Mouse (Mus musculus): Measurements from ENCODE around the gene Ppp1r12b. TPM values are rescaled to one million over a fixed set of nuclear protein-coding genes. Genes with fewer than 3 reads are reported as not detected.

Gene Ppp1r12b
- polyA plus RNA-seq, 1 experiment from 2014 or later: 7.8 TPM

- no peak overlapping the region for H3K9ac ChIP-seq (ENCODE audit: low read length)
- H3K36me3 ChIP-seq (ENCODE audit: control insufficient read depth, insufficient read depth, low read length): no peaks in the 10 kb centered on the region
- H3K9me3 ChIP-seq (ENCODE audit: control insufficient read depth, low read length): no peaks in the 10 kb centered on the region
- ATAC-seq (ENCODE audit: insufficient read depth, low FRiP score, low TSS enrichment): no peak
- H3K27ac ChIP-seq (ENCODE audit: low read depth, low read length): no peak overlapping the region
- peaks cover 21% of the 10 kb centered on the region for H3K4me1 ChIP-seq (ENCODE audit: control insufficient read depth, insufficient read depth, low read length)
- peak overlapping the region; percentile 98 for H3K4me2 ChIP-seq (ENCODE audit: low read depth)
- peak overlapping the region; percentile 53 for H3K4me3 ChIP-seq (ENCODE audit: low read depth, low read length)
- DNase-seq (ENCODE audit: low spot score): no peak
- H3K27me3 ChIP-seq (ENCODE audit: control insufficient read depth, insufficient read depth, low read length): peaks cover 9% of the 10 kb centered on the region; the same call in 1 of the 2 replicates
- 9% methylated on average over 8 of the region's 8 CpGs for WGBS
Measured at GRCm38 (mm10) chr1:134708274-134708673, 247.5 kb downstream of the Ppp1r12b start.

- 80% methylated on average over 3 of the region's 3 CpGs for WGBS
- H3K27me3 ChIP-seq (ENCODE audit: control insufficient read depth, insufficient read depth, low read length): peaks cover 9% of the 10 kb centered on the region; the same call in 1 of the 2 replicates
Measured at GRCm38 (mm10) chr1:134707516-134707915, 248.2 kb downstream of the Ppp1r12b start.

GRCm38 (mm10) chr1:134706549-134706948 lies 249.2 kb downstream of the Ppp1r12b start:
- 52% methylated on average over 2 of the region's 2 CpGs for WGBS
- H3K27me3 ChIP-seq (ENCODE audit: control insufficient read depth, insufficient read depth, low read length): peaks cover 9% of the 10 kb centered on the region; the same call in 1 of the 2 replicates
- no peak for ATAC-seq (ENCODE audit: insufficient read depth, low FRiP score, low TSS enrichment)

More at GRCm38 (mm10) chr1:134707516-134707915, 248.2 kb downstream of the Ppp1r12b start:
- no peak overlapping the region for H3K4me3 ChIP-seq (ENCODE audit: low read depth, low read length)
- ATAC-seq (ENCODE audit: insufficient read depth, low FRiP score, low TSS enrichment) (no peak), DNase-seq (ENCODE audit: low spot score) (no peak)
- H3K9ac ChIP-seq (ENCODE audit: low read length): no peak overlapping the region
- no peaks in the 10 kb centered on the region for H3K36me3 ChIP-seq (ENCODE audit: control insufficient read depth, insufficient read depth, low read length)
- H3K27ac ChIP-seq (ENCODE audit: low read depth, low read length): no peak overlapping the region
- H3K9me3 ChIP-seq (ENCODE audit: control insufficient read depth, low read length): no peaks in the 10 kb centered on the region
- H3K4me2 ChIP-seq (ENCODE audit: low read depth): no peak overlapping the region
- H3K4me1 ChIP-seq (ENCODE audit: control insufficient read depth, insufficient read depth, low read length): peaks cover 21% of the 10 kb centered on the region

More at GRCm38 (mm10) chr1:134706549-134706948, 249.2 kb downstream of the Ppp1r12b start:
- H3K9ac ChIP-seq (ENCODE audit: low read length): no peak overlapping the region
- no peaks in the 10 kb centered on the region for H3K36me3 ChIP-seq (ENCODE audit: control insufficient read depth, insufficient read depth, low read length)
- no peak for DNase-seq (ENCODE audit: low spot score)
- H3K4me3 ChIP-seq (ENCODE audit: low read depth, low read length): no peak overlapping the region
- H3K27ac ChIP-seq (ENCODE audit: low read depth, low read length): no peak overlapping the region
- H3K4me1 ChIP-seq (ENCODE audit: control insufficient read depth, insufficient read depth, low read length): peaks cover 20% of the 10 kb centered on the region
- H3K4me2 ChIP-seq (ENCODE audit: low read depth): no peak overlapping the region
- no peaks in the 10 kb centered on the region for H3K9me3 ChIP-seq (ENCODE audit: control insufficient read depth, low read length)

Small RNA genes lying within 50 kb of the gene (microRNA-seq; reads per million reads assigned to microRNA genes)
- gene Gm22232: not detected

Other genes starting within 250 kb of the Ppp1r12b start
- 39.2 and 44.8 TPM in 2 replicates for gene Ube2t, start 6.6 kb upstream of the Ppp1r12b start, polyA plus RNA-seq (2014; fragmentation: Nextera tagmentation; extraction: Ambion mirVana)
- 0.41 and 0.52 TPM in 2 replicates for gene Lgr6, start 149.3 kb upstream of the Ppp1r12b start, polyA plus RNA-seq (2014; fragmentation: Nextera tagmentation; extraction: Ambion mirVana)
- gene Ptpn7, start 176.8 kb upstream of the Ppp1r12b start, polyA plus RNA-seq (2014; fragmentation: Nextera tagmentation; extraction: Ambion mirVana): 1.6 and 1.7 TPM in 2 replicates
- gene Arl8a, start 190.9 kb upstream of the Ppp1r12b start, polyA plus RNA-seq (2014; fragmentation: Nextera tagmentation; extraction: Ambion mirVana): 104 and 111 TPM in 2 replicates
- gene Gpr37l1, start 211.7 kb upstream of the Ppp1r12b start, polyA plus RNA-seq (2014; fragmentation: Nextera tagmentation; extraction: Ambion mirVana): not detected in 2 replicates